Mouse (Mus musculus): Measurements from ENCODE around the gene Thsd7a.

DNA sequence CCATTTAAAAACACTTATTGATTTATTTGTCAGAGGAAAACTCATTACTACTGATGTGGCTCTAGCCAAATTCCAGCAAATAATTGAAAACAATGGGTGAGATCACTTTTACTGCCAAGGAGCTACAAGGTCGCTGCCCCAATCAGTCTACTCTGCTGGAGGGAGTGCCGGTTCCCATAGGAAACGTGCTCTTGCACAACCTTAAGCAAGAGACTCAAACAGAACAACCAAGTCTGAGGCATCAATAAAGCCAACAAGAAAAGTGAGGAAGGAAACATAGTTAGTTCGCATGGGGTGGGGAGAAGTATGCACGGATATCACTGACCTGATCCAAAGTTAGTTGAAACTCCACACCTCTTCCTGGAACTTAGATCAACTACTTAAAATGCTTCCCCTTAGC, 205.1 kb downstream of the Thsd7a start:
- TF ChIP-seq POLR2A (IDR thresholded peaks at IDR 0.05; ENCODE audit: low read depth, low read length) (no peak), CTCF (IDR thresholded peaks at IDR 0.05; ENCODE audit: borderline replicate concordance, insufficient read depth, low read length) (no peak)
